8 mouse cellular contexts compared by ENCODE assay signal in genomic region chr17:25941511-25942241, GRCm38 (mm10). TPM values are rescaled to one million over a fixed set of nuclear protein-coding genes. Genes with fewer than 3 reads are reported as not detected.
DNase-seq lines count a peak whose midpoint lies in the region; ATAC-seq lines count a peak whose summit lies in the region.

No protein-coding gene starts in this region.

- H3K9ac ChIP-seq in hindbrain, embryonic 13.5 days = peak overlapping the region; percentile 96

- WGBS in hindbrain, embryonic 13.5 days = 3% methylated on average over 54 of the region's 54 CpGs

- H3K9me3 ChIP-seq in hindbrain, embryonic 13.5 days = no peaks in the 10 kb centered on the region

- peak; percentile 67 for ATAC-seq in hindbrain, embryonic 13.5 days (ENCODE audit: low FRiP score)
- ATAC-seq in megakaryocyte progenitor cell, adult 5-6 weeks (replicated peaks; ENCODE audit: poor library complexity) = peak; percentile 59

- H3K4me1 ChIP-seq in hindbrain, embryonic 13.5 days (replicated peaks) = peaks cover 28% of the 10 kb centered on the region

- H3K27ac ChIP-seq in hindbrain, embryonic 13.5 days = peak overlapping the region; percentile 87

- peak; percentile 86 for DNase-seq in NIH3T3 (ENCODE audit: low read depth)
- DNase-seq in cerebellum, adult 8-10 months = peak; percentile 82
- peak; percentile 63 to 70 for DNase-seq in frontal cortex, postnatal 25 days (ENCODE audit: low spot score in 2 of 2)
- DNase-seq in left cerebral cortex, postnatal 14 days (ENCODE audit: low spot score in 2 of 2) = peak; percentile 64 to 82
- DNase-seq in right cerebral cortex, postnatal 14 days = peak; percentile 79
- peak; percentile 72 to 75 for DNase-seq in urinary bladder, postnatal 36 days (ENCODE audit: low spot score in 2 of 2)

- peaks cover 15% of the 10 kb centered on the region for H3K36me3 ChIP-seq in hindbrain, embryonic 13.5 days

- peaks cover 3% of the 10 kb centered on the region; the same call in 1 of the 2 replicates for H3K27me3 ChIP-seq in hindbrain, embryonic 13.5 days

- intact Hi-C loops in left cerebral cortex, postnatal 14 days (cut with DNase I) = no loop called here

- peak overlapping the region; percentile 79 for H3K4me2 ChIP-seq in hindbrain, embryonic 13.5 days

- peak overlapping the region; percentile 83 for H3K4me3 ChIP-seq in hindbrain, embryonic 13.5 days

RNA-seq across cellular contexts. Expression of gene Pigq, which starts 3.1 kb away (rescaled TPM):
- 57.1 and 58.9 TPM in 2 replicates for polyA plus RNA-seq in hindbrain, embryonic 13.5 days (2015; fragmentation: Nextera tagmentation; extraction: Ambion mirVana)
- 100 to 1,000 TPM; 138 to 145 TPM for total RNA-seq in left cerebral cortex, postnatal 14 days (2021)
- total RNA-seq in megakaryocyte progenitor cell, adult 5-6 weeks (2015) = 53.3 and 56.3 TPM in 2 replicates
- 41.6 and 41.8 TPM in 2 replicates for total RNA-seq in megakaryocyte progenitor cell, adult 5-6 weeks (2017)

RNA-seq across cellular contexts. Expression of gene Nhlrc4, which starts 3.1 kb away (rescaled TPM):
- polyA plus RNA-seq in hindbrain, embryonic 13.5 days (2015; fragmentation: Nextera tagmentation; extraction: Ambion mirVana) = 0.09 TPM in 1 of 2 replicates, not detected in the other
- not detected for total RNA-seq in left cerebral cortex, postnatal 14 days (2021)
- total RNA-seq in megakaryocyte progenitor cell, adult 5-6 weeks (2015) = not detected in 2 replicates
- total RNA-seq in megakaryocyte progenitor cell, adult 5-6 weeks (2017) = not detected in 2 replicates

RNA-seq across cellular contexts. Expression of gene A930017K11Rik, which starts 10.7 kb away (rescaled TPM):
- 0.56 and 0.77 TPM in 2 replicates for polyA plus RNA-seq in hindbrain, embryonic 13.5 days (2015; fragmentation: Nextera tagmentation; extraction: Ambion mirVana)
- under 1 TPM in 1 of 2 experiments, not detected in 1; 0.13 TPM for total RNA-seq in left cerebral cortex, postnatal 14 days (2021)
- total RNA-seq in megakaryocyte progenitor cell, adult 5-6 weeks (2015) = not detected in 2 replicates
- total RNA-seq in megakaryocyte progenitor cell, adult 5-6 weeks (2017) = not detected in 2 replicates

RNA-seq across cellular contexts. Expression of gene Rab40c, which starts 22.1 kb away (rescaled TPM):
- polyA plus RNA-seq in hindbrain, embryonic 13.5 days (2015; fragmentation: Nextera tagmentation; extraction: Ambion mirVana) = 45.5 and 48.7 TPM in 2 replicates
- 10 to 100 TPM; 53.7 to 57.3 TPM for total RNA-seq in left cerebral cortex, postnatal 14 days (2021)
- total RNA-seq in megakaryocyte progenitor cell, adult 5-6 weeks (2015) = 7.9 and 8.5 TPM in 2 replicates
- 10.4 and 12.0 TPM in 2 replicates for total RNA-seq in megakaryocyte progenitor cell, adult 5-6 weeks (2017)

RNA-seq across cellular contexts. Expression of gene Capn15, which starts 43.9 kb away (rescaled TPM):
- 20.4 and 21.6 TPM in 2 replicates for polyA plus RNA-seq in hindbrain, embryonic 13.5 days (2015; fragmentation: Nextera tagmentation; extraction: Ambion mirVana)
- total RNA-seq in left cerebral cortex, postnatal 14 days (2021) = 10 to 100 TPM; 46.5 to 50.0 TPM
- 8.6 and 11.2 TPM in 2 replicates for total RNA-seq in megakaryocyte progenitor cell, adult 5-6 weeks (2015)
- total RNA-seq in megakaryocyte progenitor cell, adult 5-6 weeks (2017) = 2.4 and 3.3 TPM in 2 replicates

Comparison
In these comparisons a context has a peak if more than half of its experiments do, and no peak if none do; other contexts are left out.
1. Peak in every context shown above with its lines: DNase-seq, ATAC-seq, H3K4me3 ChIP-seq and H3K27ac ChIP-seq.